Mouse (Mus musculus) liver, embryonic 14.5 days (tissue): ENCODE measurements around the gene Rora.

Experiments used
- CTCF ChIP-seq: IDR thresholded peaks from 2 replicates; pipeline ENCODE4 v1.5.1; 2016; ENCODE audit warnings: antibody characterized with exemption, low read depth, control low read depth
- EP300 ChIP-seq: IDR thresholded peaks from 2 replicates; pipeline ENCODE4 v1.6.1; 2016; ENCODE audit warnings: antibody characterized with exemption, low read depth

DNA sequence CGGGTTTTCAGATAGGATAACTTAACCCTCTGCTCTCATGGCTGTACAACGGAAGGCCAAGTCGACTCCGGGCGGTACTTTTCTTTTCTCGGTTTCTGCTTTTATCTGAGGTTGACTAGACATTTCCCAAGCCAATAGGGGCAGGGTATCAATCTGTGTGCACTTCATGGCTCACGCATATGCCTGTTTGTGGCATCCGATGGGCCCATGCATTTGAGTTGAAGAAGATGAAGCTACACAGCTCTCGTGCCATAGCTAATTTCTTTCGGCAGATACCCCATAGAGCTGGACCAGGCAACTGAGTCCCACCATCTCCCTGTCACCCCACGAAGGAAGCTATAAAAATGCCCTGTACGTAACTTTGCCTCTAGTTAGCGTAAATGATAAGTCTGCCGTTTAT, 641.3 kb downstream of the Rora start:
- no peak for TF ChIP-seq CTCF
- TF ChIP-seq EP300 = no peak
